Mouse (Mus musculus) intestine, embryonic 14.5 days (tissue): ENCODE results near the gene Fam198b. TPM values are rescaled to one million over a fixed set of nuclear protein-coding genes. Genes with fewer than 3 reads are reported as not detected.

Experiments
- ATAC-seq: fragments of 200-750 bp; cut with Nextera tagmentation; replicated peaks from 2 replicates; pipeline ENCODE4 v1.8.0; 2017; ENCODE audit warnings: low read depth, moderate number of reproducible peaks, moderate TSS enrichment, moderate library complexity; ENCODE audit not compliant: low FRiP score, low TSS enrichment
- DNase-seq: peaks from one replicate; pipeline ENCODE4 v3.0.0-alpha.2; 2018; ENCODE audit warnings: low spot score
- H3K27ac ChIP-seq: fragments of 300-500 bp; sonication (generic); 2 replicates; pipeline ENCODE4 v1.5.1; 2014; ENCODE audit warnings: low read depth, mild to moderate bottlenecking, control low read depth
- H3K27me3 ChIP-seq: fragments of 300-500 bp; sonication (generic); replicated peaks from 2 replicates; pipeline ENCODE4 v1.6.1; 2014; ENCODE audit warnings: low read length, control low read depth; ENCODE audit not compliant: control insufficient read depth, insufficient read depth
- H3K36me3 ChIP-seq: fragments of 300-500 bp; sonication (generic); 2 replicates; pipeline ENCODE4 v1.6.1; 2014; ENCODE audit warnings: low read length, control low read depth; ENCODE audit not compliant: control insufficient read depth, insufficient read depth
- H3K4me1 ChIP-seq: fragments of 300-500 bp; sonication (generic); replicated peaks from 2 replicates; pipeline ENCODE4 v1.6.1; 2014; ENCODE audit warnings: low read length, control low read depth, mixed read lengths; ENCODE audit not compliant: control insufficient read depth, insufficient read depth
- H3K4me2 ChIP-seq: fragments of 300-500 bp; sonication (generic); 2 replicates; pipeline ENCODE4 v1.6.1; 2014; ENCODE audit warnings: low read length
- H3K4me3 ChIP-seq: fragments of 300-500 bp; sonication (generic); 2 replicates; pipeline ENCODE4 v1.5.1; 2014; ENCODE audit warnings: low read depth, low read length, control low read depth, mixed read lengths
- H3K9ac ChIP-seq: fragments of 300-500 bp; sonication (generic); 2 replicates; pipeline ENCODE4 v1.6.1; 2014; ENCODE audit warnings: mild to moderate bottlenecking, low read length
- H3K9me3 ChIP-seq: fragments of 300-500 bp; sonication (generic); 2 replicates; pipeline ENCODE4 v1.6.1; 2016; ENCODE audit warnings: low read length, control low read depth; ENCODE audit not compliant: control insufficient read depth
- WGBS: fragments of 180-500 bp; shearing (Covaris S2); extraction: QIAGEN DNeasy Blood & Tissue Kit; methylation state at CpG from one replicate; pipeline ENCODE4 v1.1.7; 2014; 5-methylcytosine and 5-hydroxymethylcytosine counted together
- polyA plus RNA-seq: library from polyadenylated mRNA; unstranded; fragments of >200 nt; fragmentation: Nextera tagmentation; extraction: Ambion mirVana; gene quantifications from 2 replicates; pipeline ENCODE4 v1.2.1, GENCODE M21; 2014

The Fam198b gene
- polyA plus RNA-seq, 1 experiment from 2014 or later = 10.8 TPM

DNA sequence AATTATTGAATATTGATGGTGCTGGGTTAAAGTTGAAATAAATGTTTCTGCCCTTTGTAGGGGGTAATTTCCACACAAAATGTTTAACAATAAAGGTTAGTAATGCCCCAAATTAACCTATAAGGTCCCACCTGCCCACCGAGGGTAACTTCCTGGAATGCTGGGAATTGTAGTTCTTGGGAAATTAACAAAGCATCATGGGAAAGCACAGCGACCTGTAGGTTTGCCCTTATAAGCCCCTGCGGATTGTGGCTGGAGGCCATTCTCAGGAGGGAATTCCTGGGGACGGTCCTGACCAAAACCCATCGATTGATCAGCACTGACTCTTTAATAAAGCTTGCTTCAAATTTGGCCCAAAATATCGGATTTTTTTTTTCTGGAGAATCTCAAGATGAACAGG lies 33.7 kb upstream of the Fam198b start:
- ATAC-seq = no peak
- no peak overlapping the region for H3K4me2 ChIP-seq
- no peaks in the 10 kb centered on the region; the same call in 1 of the 2 replicates for H3K4me1 ChIP-seq
- H3K27me3 ChIP-seq = no peaks in the 10 kb centered on the region
- no peak overlapping the region for H3K4me3 ChIP-seq
- DNase-seq = no peak
- no peaks in the 10 kb centered on the region for H3K9me3 ChIP-seq
- no peak overlapping the region for H3K9ac ChIP-seq
- 44% methylated on average over 6 of the region's 6 CpGs for WGBS
- H3K36me3 ChIP-seq = no peaks in the 10 kb centered on the region
- no peak overlapping the region for H3K27ac ChIP-seq

DNA sequence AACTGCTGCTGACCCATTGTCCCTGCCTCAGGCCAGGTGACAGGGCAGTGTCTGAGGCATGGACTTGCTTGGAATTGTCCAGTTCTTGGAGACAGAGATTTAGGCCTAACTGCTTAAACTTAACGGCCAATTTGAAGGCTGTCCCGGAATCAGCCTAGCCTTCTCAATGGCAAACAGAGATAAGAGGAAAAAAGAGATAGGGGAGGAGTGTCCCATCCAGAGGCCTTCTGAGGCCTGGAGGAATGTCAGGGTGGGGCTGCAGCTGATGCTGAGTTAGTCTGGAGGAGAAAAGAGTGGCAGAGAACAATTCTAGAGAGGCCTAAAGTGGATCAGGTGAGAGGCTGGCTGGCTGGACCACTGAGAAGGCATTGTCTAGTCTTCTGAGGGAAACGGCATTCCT lies 32.2 kb upstream of the Fam198b start:
- H3K4me3 ChIP-seq = no peak overlapping the region
- no peaks in the 10 kb centered on the region for H3K27me3 ChIP-seq
- no peaks in the 10 kb centered on the region for H3K36me3 ChIP-seq
- no peaks in the 10 kb centered on the region for H3K9me3 ChIP-seq
- H3K4me2 ChIP-seq = no peak overlapping the region
- ATAC-seq = 0 out of 2 replicates have a peak, but pooled peaks have one; percentile 18
- DNase-seq = no peak
- H3K9ac ChIP-seq = no peak overlapping the region
- WGBS = 56% methylated on average over 3 of the region's 3 CpGs
- no peak overlapping the region for H3K27ac ChIP-seq
- no peaks in the 10 kb centered on the region; the same call in 1 of the 2 replicates for H3K4me1 ChIP-seq

DNA sequence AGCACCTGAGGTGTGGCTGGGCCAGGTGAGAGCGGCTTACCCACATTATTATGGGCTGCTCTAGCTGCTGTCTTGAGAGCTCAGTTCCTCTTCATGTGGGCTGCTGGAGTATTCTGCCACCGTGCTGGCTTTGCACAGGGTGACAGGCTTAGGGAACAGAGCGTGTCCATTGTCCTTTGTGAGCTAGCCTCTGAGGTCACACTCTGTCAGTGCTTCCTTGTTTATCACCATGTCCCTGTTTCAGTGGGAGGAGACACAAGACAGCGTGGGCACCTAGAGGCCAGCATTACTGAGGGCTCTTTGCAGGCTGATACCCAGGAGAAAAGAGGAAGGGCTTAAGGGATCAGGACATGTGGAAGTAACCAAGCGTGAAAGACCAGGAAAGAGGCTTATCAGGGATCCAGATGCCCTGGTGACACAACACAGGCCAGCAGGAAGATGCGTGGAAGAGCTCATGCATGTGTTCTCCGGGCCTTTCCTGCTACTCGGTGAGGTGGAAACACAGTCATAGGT lies 31.6 kb upstream of the Fam198b start, which contains the start of gene Tmem144:
Tmem144 (minus strand) TSS at position 120 of the 513 bp plus-strand sequence.
- no peaks in the 10 kb centered on the region for H3K27me3 ChIP-seq
- ATAC-seq (peak; percentile 37; the same call in 1 of the 2 replicates), DNase-seq (no peak)
- 67% methylated on average over 8 of the region's 8 CpGs for WGBS
- H3K4me3 ChIP-seq = no peak within 1 kb of the TSS
- no peak within 1 kb of the TSS for H3K9ac ChIP-seq
- no peaks in the 10 kb centered on the region; the same call in 1 of the 2 replicates for H3K4me1 ChIP-seq
- H3K9me3 ChIP-seq = no peaks in the 10 kb centered on the region
- no peak within 1 kb of the TSS for H3K27ac ChIP-seq
- H3K4me2 ChIP-seq = no peak within 1 kb of the TSS
- no peaks in the 10 kb centered on the region for H3K36me3 ChIP-seq

DNA sequence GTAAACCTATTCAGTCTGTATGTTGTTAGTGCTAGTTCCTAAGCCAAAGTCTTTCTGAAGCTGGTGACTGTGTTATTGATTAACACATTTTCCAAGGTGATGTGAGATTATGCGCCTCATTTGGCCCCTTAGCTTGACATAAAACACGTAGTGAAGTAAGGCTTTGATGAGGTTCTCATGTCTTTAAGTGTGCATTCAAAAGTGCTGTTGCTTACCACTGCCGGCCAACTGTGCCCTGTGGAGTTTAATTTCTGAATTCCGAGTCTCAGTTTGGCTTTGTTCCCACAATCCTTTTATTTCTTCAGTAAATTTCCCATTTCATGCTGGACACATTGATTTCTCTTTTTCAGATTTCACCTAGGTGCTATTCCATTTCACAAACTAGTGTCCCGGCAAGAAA lies 26.6 kb upstream of the Fam198b start:
- 69% methylated on average over 5 of the region's 5 CpGs for WGBS
- H3K9ac ChIP-seq = no peak overlapping the region
- ATAC-seq (no peak), DNase-seq (no peak)
- H3K27ac ChIP-seq = no peak overlapping the region
- H3K27me3 ChIP-seq = no peaks in the 10 kb centered on the region
- H3K4me2 ChIP-seq = no peak overlapping the region
- no peaks in the 10 kb centered on the region for H3K36me3 ChIP-seq
- H3K9me3 ChIP-seq = no peaks in the 10 kb centered on the region
- H3K4me3 ChIP-seq = no peak overlapping the region
- no peaks in the 10 kb centered on the region; the same call in 1 of the 2 replicates for H3K4me1 ChIP-seq

DNA sequence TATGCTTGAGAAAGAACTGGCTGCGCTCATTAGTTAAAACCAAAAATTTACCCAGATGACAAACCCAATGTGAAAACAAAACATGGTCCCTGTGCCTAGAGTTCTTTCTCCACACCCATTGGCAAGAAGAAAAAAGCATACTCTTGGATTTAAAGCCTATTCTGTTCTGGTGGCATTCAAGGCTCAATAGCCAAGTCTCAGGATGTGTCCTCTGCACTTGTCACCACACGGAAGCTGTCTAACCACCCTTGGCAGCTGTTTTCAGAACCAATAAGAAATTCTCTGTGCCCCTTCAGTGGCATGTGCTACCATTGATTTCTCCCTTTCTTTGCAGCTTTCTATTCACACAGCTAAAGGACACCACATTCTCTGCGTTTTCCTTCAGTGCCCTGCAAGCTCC lies 26.1 kb upstream of the Fam198b start:
- H3K9me3 ChIP-seq = no peaks in the 10 kb centered on the region
- H3K9ac ChIP-seq = no peak overlapping the region
- H3K27ac ChIP-seq = no peak overlapping the region
- no peak overlapping the region for H3K4me3 ChIP-seq
- WGBS = 84% methylated on average over 3 of the region's 3 CpGs
- no peak overlapping the region for H3K4me2 ChIP-seq
- no peaks in the 10 kb centered on the region for H3K36me3 ChIP-seq
- no peaks in the 10 kb centered on the region for H3K27me3 ChIP-seq
- no peaks in the 10 kb centered on the region for H3K4me1 ChIP-seq
- ATAC-seq (no peak), DNase-seq (no peak)

- DNase-seq (no peak), ATAC-seq (no peak)
- Histone ChIP-seq H3K4me1 (no peaks in the 10 kb centered on the region), H3K9me3 (no peaks in the 10 kb centered on the region), H3K9ac (no peak overlapping the region), H3K4me2 (no peak overlapping the region), H3K36me3 (no peaks in the 10 kb centered on the region), H3K4me3 (no peak overlapping the region), H3K27ac (no peak overlapping the region), H3K27me3 (no peaks in the 10 kb centered on the region)
- 65% methylated on average over 7 of the region's 7 CpGs for WGBS
Measured at GRCm38 (mm10) chr3:79864824-79865223, 19.5 kb upstream of the Fam198b start.

- no peak overlapping the region for H3K9ac ChIP-seq
- 86% methylated on average over 3 of the region's 3 CpGs for WGBS
- ATAC-seq (no peak), DNase-seq (no peak)
- H3K27ac ChIP-seq = no peak overlapping the region
- H3K27me3 ChIP-seq = no peaks in the 10 kb centered on the region
- no peak overlapping the region for H3K4me2 ChIP-seq
- H3K36me3 ChIP-seq = no peaks in the 10 kb centered on the region
- H3K4me3 ChIP-seq = no peak overlapping the region
- H3K4me1 ChIP-seq = no peaks in the 10 kb centered on the region
- H3K9me3 ChIP-seq = no peaks in the 10 kb centered on the region
Measured at GRCm38 (mm10) chr3:79866089-79866488, 18.2 kb upstream of the Fam198b start.

DNA sequence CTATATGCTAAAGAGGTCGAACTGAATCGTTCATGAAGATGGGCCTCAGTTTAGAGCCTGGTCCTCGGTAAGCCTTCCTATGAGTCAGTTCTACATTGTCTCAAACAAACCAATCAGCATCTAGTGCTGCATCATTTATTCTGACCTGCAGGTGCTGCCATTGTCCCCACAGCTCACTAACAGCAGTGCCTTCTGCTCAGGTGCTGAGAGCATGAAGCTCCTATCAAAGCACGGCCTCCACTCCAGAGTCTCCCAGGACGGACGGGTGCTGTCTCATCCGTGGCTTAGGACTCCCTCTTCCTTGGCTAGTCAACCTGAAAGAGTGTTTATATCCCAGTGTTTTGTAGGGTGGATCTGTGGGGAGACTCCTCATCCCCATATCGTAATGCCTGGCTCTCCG lies 17.8 kb upstream of the Fam198b start:
- WGBS = 87% methylated on average over 9 of the region's 9 CpGs
- Histone ChIP-seq H3K4me3 (no peak overlapping the region), H3K27me3 (no peaks in the 10 kb centered on the region), H3K9ac (no peak overlapping the region), H3K4me1 (no peaks in the 10 kb centered on the region), H3K4me2 (no peak overlapping the region), H3K27ac (no peak overlapping the region), H3K36me3 (no peaks in the 10 kb centered on the region), H3K9me3 (no peaks in the 10 kb centered on the region)
- ATAC-seq (no peak), DNase-seq (no peak)

DNA sequence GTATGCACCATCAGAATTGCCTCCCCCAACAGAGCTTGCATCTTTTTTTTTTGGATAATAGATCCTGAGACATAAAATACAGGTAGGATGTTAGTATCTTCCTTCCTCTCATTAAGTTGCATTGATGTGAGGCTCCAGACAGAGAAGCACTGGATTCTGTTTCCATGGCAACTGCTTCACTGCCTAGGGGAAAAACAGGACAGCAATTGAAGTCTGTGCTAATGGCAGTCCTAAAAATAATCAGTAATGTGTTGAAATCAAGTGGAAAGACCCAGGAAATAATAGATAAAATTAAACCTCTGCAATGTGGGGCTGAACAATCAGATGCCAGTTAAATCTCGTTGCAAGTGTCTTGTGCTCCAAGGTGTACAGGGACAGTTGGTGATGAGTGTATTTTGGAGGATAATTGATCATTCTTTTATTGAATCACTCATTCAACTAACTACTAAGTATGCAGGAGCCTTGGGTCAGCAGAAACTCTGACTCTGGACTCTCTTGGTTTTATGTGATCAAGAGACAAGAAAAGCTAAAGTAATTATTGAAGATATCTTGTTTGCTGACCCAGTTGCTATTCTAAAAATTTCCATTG lies 17.1 kb upstream of the Fam198b start:
- no peak overlapping the region for H3K27ac ChIP-seq

More for the DNA sequence above, 17.1 kb upstream of the Fam198b start:
- H3K9me3 ChIP-seq = no peaks in the 10 kb centered on the region
- no peak overlapping the region for H3K4me3 ChIP-seq
- ATAC-seq (no peak), DNase-seq (no peak)
- H3K4me1 ChIP-seq = no peaks in the 10 kb centered on the region
- no peaks in the 10 kb centered on the region for H3K27me3 ChIP-seq
- no peak overlapping the region for H3K4me2 ChIP-seq
- WGBS = 63% methylated on average over 1 of the region's 1 CpGs
- no peaks in the 10 kb centered on the region for H3K36me3 ChIP-seq
- no peak overlapping the region for H3K9ac ChIP-seq
